Mouse (Mus musculus) gastrocnemius, adult 2 months (tissue): ENCODE data around the gene Eva1c. TPM values are rescaled to one million over a fixed set of nuclear protein-coding genes. Genes with fewer than 3 reads are reported as not detected.
A peak's percentile ranks its signal among the peaks of the same experiment; 100 is the strongest.

Experiments used
- DNase-seq: peaks from one replicate; pipeline ENCODE4 v3.0.0; 2022
- H3K27ac ChIP-seq: fragments of 200-600 bp; 2 replicates; pipeline ENCODE4 v1.8.1; 2022; ENCODE audit warnings: mild to moderate bottlenecking
- H3K4me3 ChIP-seq: fragments of 200-600 bp; 2 replicates; pipeline ENCODE4 v1.8.1; 2022; ENCODE audit warnings: mild to moderate bottlenecking, moderate library complexity
- CTCF ChIP-seq: fragments of 200-600 bp; IDR thresholded peaks from 2 replicates; pipeline ENCODE4 v1.8.1; 2022; ENCODE audit warnings: antibody characterized with exemption, mild to moderate bottlenecking, moderate library complexity
- intact Hi-C: fragments of 180-260 bp; cut with DNase I; formaldehyde crosslinking; loops from one replicate; pipeline ENCODE4 v1.15.1; 2025
- microRNA-seq: library from miRNA; unstranded; fragments of <30 nt; microRNA quantifications from one replicate; pipeline ENCODE4 v1.2.0, GENCODE M21; 2021
- total RNA-seq, 2 experiments: library from RNA; stranded (reverse); gene quantifications; 2 replicates each; pipeline ENCODE4 v1.2.3; 2021

Eva1c gene
- total RNA-seq, 2 experiments from 2014 or later: 0.10 to 0.56 TPM

DNA sequence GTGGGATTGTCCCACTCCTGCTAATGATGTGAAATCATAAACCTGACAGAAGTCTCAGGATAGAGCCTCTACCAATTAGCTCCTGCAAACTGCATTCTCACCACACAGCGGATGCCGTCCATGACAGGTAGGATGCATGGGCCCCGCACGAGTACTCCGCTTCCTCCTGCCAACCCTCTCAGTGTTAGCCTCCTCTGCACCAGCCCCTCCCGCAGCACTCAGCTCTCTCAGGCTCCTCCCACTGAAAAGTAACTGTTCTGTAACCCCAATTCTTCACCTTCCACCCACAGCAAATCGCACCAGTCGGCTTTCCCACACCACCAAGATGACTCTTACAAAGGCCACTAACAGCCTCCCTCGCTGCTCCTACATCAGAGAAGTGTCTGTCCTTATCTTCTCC lies 126.6 kb downstream of the Eva1c start:
- Histone ChIP-seq H3K27ac (no peak overlapping the region), H3K4me3 (no peak overlapping the region)
- no peak for DNase-seq
- no peak for TF ChIP-seq CTCF
- intact Hi-C loops: no loop called here

DNA sequence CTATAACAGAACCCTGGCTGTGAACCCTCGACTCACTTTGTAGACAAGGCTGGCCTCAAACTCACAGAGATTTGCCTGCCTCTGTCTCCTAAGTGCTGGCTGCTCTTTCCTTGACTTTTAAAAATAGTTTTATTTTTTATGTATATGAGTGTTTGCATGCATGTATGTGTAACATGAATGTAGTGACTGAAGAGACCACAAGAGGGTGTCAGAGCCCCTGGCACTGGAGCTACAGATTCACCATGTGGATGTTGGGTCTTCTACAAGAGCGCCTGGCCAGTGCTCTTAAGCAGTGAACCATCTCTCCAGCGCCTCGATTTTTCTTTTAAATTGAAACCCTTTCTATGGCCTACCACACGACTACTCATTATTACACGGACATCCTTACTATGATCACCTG lies 127.3 kb downstream of the Eva1c start:
- H3K27ac ChIP-seq: no peak overlapping the region
- peak; percentile 17; the same call in 1 of the 2 replicates for TF ChIP-seq CTCF
- no peak overlapping the region for H3K4me3 ChIP-seq
- no peak for DNase-seq
- intact Hi-C loops: no loop called here

Small RNA genes within 50 kb of the gene (microRNA-seq; reads per million reads assigned to microRNA genes)
- not detected for gene Gm22933

Other genes with a start within 250 kb of the Eva1c start
- under 1 TPM; 0.61 to 0.66 TPM for gene Mis18a, start 99.3 kb upstream of the Eva1c start, total RNA-seq
- under 1 TPM in 1 of 2 experiments, not detected in 1; 0.84 TPM for gene Mrap, start 88.5 kb upstream of the Eva1c start, total RNA-seq
- 1 to 10 TPM; 4.7 to 5.0 TPM for gene Urb1, start 16.3 kb upstream of the Eva1c start, total RNA-seq
- gene Cfap298, start 108.4 kb downstream of the Eva1c start, total RNA-seq: 10 to 100 TPM; 33.1 to 33.8 TPM
- 10 to 100 TPM; 11.2 to 13.8 TPM for gene Synj1, start 184.6 kb downstream of the Eva1c start, total RNA-seq
- gene Paxbp1, start 217.8 kb downstream of the Eva1c start, total RNA-seq: 10 to 100 TPM; 10.7 to 11.6 TPM